Mouse (Mus musculus): Measurements from ENCODE around the gene Slc25a22.

Slc25a22 gene

GRCm38 (mm10) chr7:141436523-141436892, 1.2 kb downstream of the Slc25a22 start:
- CTCF ChIA-PET: interaction anchor here (0.5 to 1.0 kb wide), 3 partner anchors 12 to 476 kb away, joined by 3 to 6 read pairs (median 3); no protein-coding TSS in a partner anchor

DNA sequence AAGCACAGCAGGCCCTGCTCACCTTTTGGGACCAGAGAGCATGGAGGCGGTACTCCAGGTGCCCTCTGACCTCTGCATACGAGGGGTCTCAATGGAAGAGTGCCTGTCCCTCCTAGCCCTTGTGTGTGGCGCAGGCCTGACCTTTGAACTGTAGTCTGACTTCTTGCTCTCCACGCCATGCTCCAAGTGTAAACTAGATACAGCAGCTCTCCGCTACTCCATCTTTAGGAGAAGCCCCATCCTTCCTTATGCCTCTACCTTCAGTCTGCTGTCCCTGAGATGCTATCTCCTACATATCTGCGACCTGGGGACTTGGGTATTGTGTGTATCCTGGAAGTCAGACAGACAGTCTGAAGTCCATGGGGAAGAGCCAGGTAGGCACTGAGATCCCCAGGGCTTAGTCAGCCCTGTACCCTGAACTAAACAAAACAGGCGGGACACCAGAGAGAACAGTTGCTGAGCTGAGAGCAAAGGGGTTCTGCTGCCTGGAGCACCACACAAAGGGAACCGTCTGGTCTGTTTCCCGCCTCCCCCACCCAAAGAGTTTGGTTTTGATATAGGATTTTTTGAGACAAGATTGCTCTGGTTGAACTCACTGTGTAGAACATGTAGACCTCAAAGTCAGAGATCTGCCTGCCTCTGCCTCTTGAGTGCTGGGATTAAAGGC, 1.7 kb downstream of the Slc25a22 start:
- CTCF ChIA-PET: interaction anchor here (0.5 to 1.0 kb wide), 3 partner anchors 11 to 96 kb away, joined by 3 to 6 read pairs (median 4); partner anchors contain the start of gene Rplp2

GRCm38 (mm10) chr7:141435129-141435855, 2.4 kb downstream of the Slc25a22 start:
- CTCF ChIA-PET: interaction anchor here (1.0 kb wide), 1 partner anchor 11 kb away, joined by 4 read pairs; the partner anchor contains the start of gene Rplp2

GRCm38 (mm10) chr7:141434464-141434863, 3.2 kb downstream of the Slc25a22 start:
- CTCF ChIA-PET: no interaction called here

DNA sequence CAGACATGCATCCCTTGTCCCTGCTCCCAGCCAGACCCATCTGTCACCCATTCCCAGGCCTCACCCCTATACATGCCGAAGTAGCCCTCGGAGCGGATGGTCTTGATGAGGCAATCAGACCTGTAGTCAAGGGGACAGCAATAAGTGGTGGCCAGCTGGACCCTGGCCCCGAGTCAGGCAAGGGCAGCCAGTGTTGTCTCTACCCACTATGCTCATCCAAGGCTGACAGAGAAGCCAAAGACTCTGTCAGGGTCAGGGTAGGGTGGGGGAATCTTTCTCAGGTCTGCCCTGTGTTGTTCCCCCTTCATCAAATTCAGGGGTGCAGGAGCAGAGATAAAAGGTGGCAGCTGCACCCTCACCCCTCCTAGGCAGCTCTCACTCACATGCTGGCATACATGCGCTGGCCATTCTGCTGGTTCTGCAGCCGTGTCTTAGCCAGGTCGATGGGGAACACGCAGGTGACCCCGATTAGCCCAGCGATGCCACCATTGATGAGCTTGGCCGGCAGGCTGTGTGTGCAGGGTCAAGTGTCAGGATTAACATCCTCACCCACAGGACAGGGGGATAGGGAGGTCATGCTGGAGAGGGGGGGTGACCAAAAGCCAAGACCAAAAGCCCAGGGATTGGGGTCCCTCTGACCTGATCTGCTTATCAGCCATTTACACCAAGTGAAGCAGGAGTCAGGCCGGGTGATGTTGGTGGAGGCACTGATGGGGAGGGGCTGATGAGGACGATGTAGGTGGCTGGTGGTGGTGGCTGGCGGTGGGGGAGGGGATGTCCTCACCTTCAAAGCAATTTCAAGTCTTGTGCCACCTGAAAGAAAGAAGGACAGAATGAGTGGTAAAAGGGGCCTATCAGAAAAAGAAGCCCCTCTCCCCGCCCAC, 3.9 kb downstream of the Slc25a22 start:
- CTCF ChIA-PET: no interaction called here

GRCm38 (mm10) chr7:141432741-141433516, 4.8 kb downstream of the Slc25a22 start:
- CTCF ChIA-PET: interaction anchor here (0.5 to 1.2 kb wide), 2 partner anchors 14 to 31 kb away, joined by 3 to 4 read pairs; partner anchors contain the start of gene Rplp2

- CTCF ChIA-PET: interaction anchor here (0.5 to 1.2 kb wide), 2 partner anchors 15 to 31 kb away, joined by 3 to 4 read pairs; partner anchors contain the start of gene Rplp2
Measured at GRCm38 (mm10) chr7:141432186-141432611, 5.5 kb downstream of the Slc25a22 start.

DNA sequence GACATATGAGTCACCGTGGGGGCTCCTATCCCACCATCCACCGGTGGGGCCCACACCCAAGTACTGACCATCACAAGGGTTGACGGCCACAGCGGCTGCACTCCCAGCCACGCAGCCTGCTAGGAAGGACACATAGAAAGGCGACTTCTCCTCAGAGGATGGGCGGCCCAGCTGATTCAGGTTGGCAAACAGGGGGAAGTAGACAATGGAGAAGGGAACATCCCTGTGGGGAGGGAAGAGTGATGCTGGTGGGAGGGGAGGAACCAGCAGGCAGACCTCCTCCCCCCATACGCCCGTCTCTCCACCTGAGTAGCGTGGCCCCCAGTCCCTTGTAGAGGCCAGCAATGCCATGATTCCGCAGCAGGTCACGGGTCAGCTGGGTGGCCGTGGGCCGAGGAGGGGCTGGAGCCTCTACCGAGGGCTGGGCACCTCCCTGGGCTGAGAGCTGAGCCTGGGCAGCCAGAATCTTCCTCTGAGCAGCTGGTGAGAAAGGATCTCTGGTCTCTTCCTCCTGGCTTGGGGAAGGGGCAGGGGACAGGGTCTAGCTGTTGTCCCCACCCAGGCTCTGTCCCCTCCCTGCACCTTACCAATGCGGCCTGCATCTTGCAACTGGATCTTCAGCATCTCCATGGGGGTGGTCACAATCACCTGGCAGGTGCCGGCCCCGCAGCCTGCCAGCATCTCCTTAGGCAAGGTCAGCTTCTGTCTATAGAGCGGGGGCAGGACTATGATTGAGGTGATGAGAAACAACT, 6.1 kb downstream of the Slc25a22 start:
- CTCF ChIA-PET: interaction anchor here (0.6 to 1.2 kb wide), 2 partner anchors 22 to 30 kb away, joined by 3 to 4 read pairs; no protein-coding TSS in a partner anchor

DNA sequence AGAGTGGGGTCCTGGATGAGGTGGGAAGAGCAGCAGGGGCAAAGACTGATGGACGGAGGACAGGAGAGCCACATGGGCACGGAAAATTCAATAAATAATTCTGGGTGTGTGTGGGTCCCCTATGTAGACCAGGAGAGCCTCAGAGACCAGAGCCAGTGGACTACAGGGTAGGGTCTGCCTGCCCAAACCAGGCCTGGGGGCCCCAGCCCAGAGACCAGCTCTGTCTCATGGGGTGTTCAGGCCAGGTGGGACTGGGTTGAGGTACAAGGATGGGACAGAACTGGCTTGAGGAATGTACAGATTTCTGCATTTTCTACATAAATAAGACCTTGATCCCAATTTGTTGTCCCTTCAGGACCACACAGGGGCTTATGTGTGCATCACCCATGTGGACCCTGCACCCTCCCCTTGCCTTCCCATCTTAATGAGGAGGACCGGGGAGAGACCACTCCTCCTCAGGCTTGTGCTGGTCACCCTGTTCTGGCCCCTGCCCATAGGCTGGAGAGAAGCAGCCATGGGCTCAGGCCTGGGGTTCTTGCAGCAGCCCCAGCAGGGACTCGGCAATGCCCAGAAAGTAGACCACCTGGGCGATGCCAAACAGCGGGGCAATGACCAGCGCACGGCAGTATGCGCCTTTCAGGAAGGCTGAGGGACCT, 7.0 kb downstream of the Slc25a22 start:
- CTCF ChIA-PET: no interaction called here

GRCm38 (mm10) chr7:141429840-141430584, 7.7 kb downstream of the Slc25a22 start:
- CTCF ChIA-PET: no interaction called here

- CTCF ChIA-PET: interaction anchor here (0.6 kb wide), 1 partner anchor 16 kb away, joined by 3 read pairs; no protein-coding TSS in a partner anchor
Measured at GRCm38 (mm10) chr7:141429310-141429709, 8.4 kb downstream of the Slc25a22 start, which contains the start of gene Cend1. Gene Cend1 (minus strand): TSS chr7:141429491.

GRCm38 (mm10) chr7:141428701-141429100, 9.0 kb downstream of the Slc25a22 start:
- CTCF ChIA-PET: interaction anchor here (0.6 kb wide), 1 partner anchor 16 kb away, joined by 3 read pairs; no protein-coding TSS in a partner anchor

DNA sequence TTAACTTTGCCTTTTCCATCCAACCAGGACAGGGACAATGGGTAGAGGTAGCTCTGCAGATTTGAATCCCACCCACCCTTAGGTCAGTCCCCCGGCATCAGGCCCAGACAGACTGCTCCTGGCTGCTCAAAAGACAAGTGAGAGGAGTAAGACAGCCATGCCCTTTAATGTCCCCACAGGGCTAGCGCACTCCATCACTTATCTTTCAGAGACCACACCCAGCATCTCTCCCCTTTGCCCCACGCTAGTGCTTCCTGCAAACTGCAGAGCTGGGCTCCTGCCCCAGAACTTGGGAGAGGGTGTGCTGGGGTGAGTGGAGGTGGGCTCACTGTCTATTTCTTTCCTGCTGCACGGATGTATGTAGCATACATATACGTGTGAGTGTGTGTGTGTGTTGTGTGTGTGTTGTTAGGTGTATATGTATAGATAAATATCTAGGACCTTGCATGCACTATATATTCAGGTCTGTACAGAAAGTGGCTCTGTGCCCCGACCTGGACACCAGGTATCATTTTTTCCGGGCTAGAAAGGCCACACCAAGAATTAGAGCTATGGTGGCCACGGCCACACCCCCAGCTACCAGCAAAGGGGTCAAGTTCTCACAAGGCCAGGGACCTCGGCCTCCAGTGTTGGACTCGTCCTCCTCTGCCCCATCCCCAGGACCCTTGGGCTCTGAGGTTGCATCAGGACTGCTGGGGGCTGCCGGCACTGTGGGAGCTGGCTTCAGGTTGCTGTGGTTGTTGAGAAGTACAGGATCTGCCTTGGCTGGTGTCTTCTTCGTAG, 10.6 kb downstream of the Slc25a22 start:
- CTCF ChIA-PET: no interaction called here

DNA sequence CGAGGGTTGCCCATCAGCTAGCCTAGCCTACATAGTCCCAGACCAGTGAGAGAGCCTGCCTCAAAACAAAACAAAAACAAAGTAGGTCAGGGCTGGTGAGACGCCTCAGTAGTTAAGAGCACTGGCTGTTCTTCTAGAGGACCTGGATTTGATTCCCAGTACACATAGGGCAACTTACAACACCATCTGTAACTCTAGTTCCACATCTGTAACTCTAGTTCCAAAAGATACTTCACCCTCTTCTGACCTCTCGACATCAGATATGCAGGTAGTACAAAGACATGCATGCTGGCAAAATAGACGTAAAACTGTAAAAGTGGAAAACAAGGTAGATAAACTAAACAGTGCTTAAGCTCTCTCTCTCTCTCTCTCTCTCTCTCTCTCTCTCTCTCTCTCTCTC, 13.9 kb downstream of the Slc25a22 start:
- CTCF ChIA-PET: no interaction called here

DNA sequence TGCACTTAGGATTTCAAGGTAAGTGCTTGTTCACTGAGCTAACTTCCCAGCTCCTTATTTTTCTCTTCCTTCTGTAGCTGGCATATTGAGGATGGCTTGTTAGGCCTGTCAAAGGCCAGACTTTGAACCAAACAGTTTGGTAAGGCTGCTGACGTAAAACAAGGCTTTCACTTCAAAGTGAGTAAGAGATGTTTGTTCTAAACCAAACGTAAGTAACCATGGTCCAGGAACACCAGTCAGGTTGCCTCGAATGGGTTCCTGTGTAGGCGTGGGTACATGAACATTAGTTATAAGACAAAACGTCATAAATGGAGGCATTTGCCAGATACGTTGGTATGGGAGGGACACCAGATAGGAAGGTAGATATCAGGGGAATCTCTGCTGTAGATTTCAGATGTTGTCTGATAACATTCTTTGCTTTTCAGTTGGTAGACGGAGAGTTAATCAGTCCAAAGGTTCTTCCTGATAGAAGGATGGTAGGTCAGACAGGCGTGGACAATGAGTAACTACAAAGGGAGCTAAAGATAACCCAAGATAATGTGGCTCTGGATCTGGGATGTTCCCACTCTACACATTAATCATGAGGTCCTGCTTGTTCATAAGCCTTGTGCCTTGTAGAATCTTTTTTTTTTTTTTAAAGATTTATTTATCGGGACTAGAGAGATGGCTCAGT, 17.5 kb downstream of the Slc25a22 start:
- CTCF ChIA-PET: no interaction called here

DNA sequence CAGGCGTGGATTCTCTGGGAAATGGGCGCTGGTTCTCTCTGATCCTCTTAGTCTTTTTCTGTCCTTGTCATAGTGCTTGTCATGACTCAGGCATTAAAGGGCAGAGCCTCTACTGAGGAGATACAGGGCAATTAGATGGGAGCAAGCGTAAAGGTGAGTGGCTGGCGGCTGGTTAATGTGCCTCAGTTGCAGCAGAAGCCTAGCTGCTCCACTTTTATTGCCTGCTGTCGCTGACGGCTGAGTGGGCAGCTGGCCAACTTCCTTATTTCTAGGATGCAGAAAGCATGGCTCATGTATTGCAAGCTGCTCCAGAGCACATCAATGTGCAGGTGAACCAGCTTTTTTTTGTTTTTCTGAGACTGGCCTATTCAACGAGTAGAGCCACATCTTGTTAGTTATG, 18.7 kb downstream of the Slc25a22 start:
- CTCF ChIA-PET: no interaction called here
